Mouse (Mus musculus) neural tube, embryonic 11.5 days (tissue): Measurements from ENCODE around the gene Gin1. TPM values are rescaled to one million over a fixed set of nuclear protein-coding genes. Genes with fewer than 3 reads are reported as not detected.

Source experiments
- ATAC-seq: fragments of 200-750 bp; cut with Nextera tagmentation; 2 replicates; pipeline ENCODE4 v1.8.0; 2017; ENCODE audit warnings: moderate number of reproducible peaks, mild to moderate bottlenecking, moderate TSS enrichment, moderate library complexity; ENCODE audit not compliant: insufficient read depth, low FRiP score, low TSS enrichment
- DNase-seq: peaks from one replicate; pipeline ENCODE4 v3.0.0-alpha.2; 2015; ENCODE audit warnings: low spot score
- H3K27ac ChIP-seq: fragments of 300-500 bp; sonication (generic); 2 replicates; pipeline ENCODE4 v1.5.1; 2014; ENCODE audit warnings: low read depth, mild to moderate bottlenecking, low read length
- H3K27me3 ChIP-seq: fragments of 300-500 bp; sonication (generic); 2 replicates; pipeline ENCODE4 v1.6.1; 2014; ENCODE audit warnings: mild to moderate bottlenecking, low read length, mixed read lengths; ENCODE audit not compliant: control insufficient read depth, insufficient read depth
- H3K36me3 ChIP-seq: fragments of 300-500 bp; sonication (generic); 2 replicates; pipeline ENCODE4 v1.6.1; 2014; ENCODE audit warnings: mild to moderate bottlenecking, low read length, moderate library complexity, mixed read lengths; ENCODE audit not compliant: control insufficient read depth, insufficient read depth
- H3K4me1 ChIP-seq: fragments of 300-500 bp; sonication (generic); 2 replicates; pipeline ENCODE4 v1.6.1; 2014; ENCODE audit warnings: low read length, mixed read lengths; ENCODE audit not compliant: control insufficient read depth, insufficient read depth
- H3K4me2 ChIP-seq: fragments of 300-500 bp; sonication (generic); 2 replicates; pipeline ENCODE4 v1.6.1; 2014; ENCODE audit warnings: low read depth, mild to moderate bottlenecking, moderate library complexity
- H3K4me3 ChIP-seq: fragments of 300-500 bp; sonication (generic); 2 replicates; pipeline ENCODE4 v1.5.1; 2014; ENCODE audit warnings: low read depth, low read length
- H3K9ac ChIP-seq: fragments of 300-500 bp; sonication (generic); 2 replicates; pipeline ENCODE4 v1.6.1; 2014; ENCODE audit warnings: mild to moderate bottlenecking, low read length
- H3K9me3 ChIP-seq: fragments of 300-500 bp; sonication (generic); 2 replicates; pipeline ENCODE4 v1.6.1; 2016; ENCODE audit warnings: low read length; ENCODE audit not compliant: control insufficient read depth
- WGBS: fragments of 180-500 bp; shearing (Covaris S2); extraction: QIAGEN DNeasy Blood & Tissue Kit; methylation state at CpG from one replicate; pipeline ENCODE4 v1.1.7; 2014; 5-methylcytosine and 5-hydroxymethylcytosine counted together
- polyA plus RNA-seq: library from polyadenylated mRNA; unstranded; fragments of >200 nt; fragmentation: Nextera tagmentation; extraction: Ambion mirVana; gene quantifications from 2 replicates; pipeline ENCODE4 v1.2.1, GENCODE M21; 2014

Gin1 gene
- polyA plus RNA-seq, 1 experiment from 2014 or later, result 12.2 TPM

GRCm38 (mm10) chr1:97802207-97802902 lies 32.4 kb downstream of the Gin1 start:
- Histone ChIP-seq H3K4me2 (no peak overlapping the region), H3K4me1 (no peaks in the 10 kb centered on the region), H3K4me3 (no peak overlapping the region), H3K9me3 (no peaks in the 10 kb centered on the region), H3K36me3 (no peaks in the 10 kb centered on the region), H3K27me3 (no peaks in the 10 kb centered on the region), H3K9ac (no peak overlapping the region), H3K27ac (no peak overlapping the region)
- 61% methylated on average over 4 of the region's 4 CpGs for WGBS
- ATAC-seq (no peak), DNase-seq (no peak)

GRCm38 (mm10) chr1:97804520-97804919 lies 34.5 kb downstream of the Gin1 start:
- no peaks in the 10 kb centered on the region for H3K4me1 ChIP-seq
- H3K27me3 ChIP-seq, result no peaks in the 10 kb centered on the region
- no peak overlapping the region for H3K9ac ChIP-seq
- ATAC-seq, result no peak
- no peaks in the 10 kb centered on the region for H3K9me3 ChIP-seq
- H3K4me2 ChIP-seq, result no peak overlapping the region
- no peak overlapping the region for H3K27ac ChIP-seq
- H3K36me3 ChIP-seq, result no peaks in the 10 kb centered on the region
- no peak overlapping the region for H3K4me3 ChIP-seq
- no peak for DNase-seq

- no peaks in the 10 kb centered on the region for H3K36me3 ChIP-seq
- H3K4me3 ChIP-seq, result no peak overlapping the region
- no peaks in the 10 kb centered on the region for H3K9me3 ChIP-seq
- no peak overlapping the region for H3K27ac ChIP-seq
- H3K27me3 ChIP-seq, result no peaks in the 10 kb centered on the region
- no peak for DNase-seq
- ATAC-seq, result no peak
- no peak overlapping the region for H3K9ac ChIP-seq
- H3K4me2 ChIP-seq, result no peak overlapping the region
- WGBS, result 58% methylated on average over 2 of the region's 2 CpGs
- no peaks in the 10 kb centered on the region for H3K4me1 ChIP-seq
Measured at GRCm38 (mm10) chr1:97809255-97809912, 39.4 kb downstream of the Gin1 start.

- WGBS, result 91% methylated on average over 3 of the region's 3 CpGs
- Histone ChIP-seq H3K27ac (no peak overlapping the region), H3K4me2 (no peak overlapping the region), H3K4me1 (no peaks in the 10 kb centered on the region), H3K4me3 (no peak overlapping the region), H3K36me3 (no peaks in the 10 kb centered on the region), H3K9ac (no peak overlapping the region), H3K9me3 (no peaks in the 10 kb centered on the region), H3K27me3 (no peaks in the 10 kb centered on the region)
- DNase-seq, result no peak
- no peak for ATAC-seq
Measured at GRCm38 (mm10) chr1:97821282-97821681, 51.3 kb downstream of the Gin1 start.

- no peak overlapping the region for H3K4me3 ChIP-seq
- no peak for DNase-seq
- no peaks in the 10 kb centered on the region for H3K36me3 ChIP-seq
- H3K27me3 ChIP-seq, result no peaks in the 10 kb centered on the region
- no peak overlapping the region for H3K27ac ChIP-seq
- ATAC-seq, result no peak
- H3K9me3 ChIP-seq, result no peaks in the 10 kb centered on the region
- WGBS, result 87% methylated on average over 5 of the region's 5 CpGs
- H3K4me2 ChIP-seq, result no peak overlapping the region
- no peaks in the 10 kb centered on the region for H3K4me1 ChIP-seq
- H3K9ac ChIP-seq, result no peak overlapping the region
Measured at GRCm38 (mm10) chr1:97822203-97822602, 52.2 kb downstream of the Gin1 start.

GRCm38 (mm10) chr1:97822904-97823303 lies 52.9 kb downstream of the Gin1 start:
- Histone ChIP-seq H3K4me2 (no peak overlapping the region), H3K9ac (no peak overlapping the region), H3K4me3 (no peak overlapping the region), H3K36me3 (no peaks in the 10 kb centered on the region), H3K9me3 (no peaks in the 10 kb centered on the region), H3K27me3 (no peaks in the 10 kb centered on the region), H3K4me1 (no peaks in the 10 kb centered on the region), H3K27ac (no peak overlapping the region)
- 92% methylated on average over 7 of the region's 7 CpGs for WGBS
- ATAC-seq (no peak), DNase-seq (no peak)

GRCm38 (mm10) chr1:97827566-97827965 lies 57.6 kb downstream of the Gin1 start:
- Histone ChIP-seq H3K27ac (no peak overlapping the region), H3K36me3 (no peaks in the 10 kb centered on the region), H3K4me1 (no peaks in the 10 kb centered on the region), H3K4me3 (no peak overlapping the region), H3K4me2 (no peak overlapping the region), H3K9ac (no peak overlapping the region), H3K9me3 (no peaks in the 10 kb centered on the region), H3K27me3 (no peaks in the 10 kb centered on the region)
- DNase-seq (no peak), ATAC-seq (no peak)
- 91% methylated on average over 2 of the region's 2 CpGs for whole genome bisulfite sequencing

- DNase-seq (no peak), ATAC-seq (no peak)
- Histone ChIP-seq H3K4me2 (no peak overlapping the region), H3K27me3 (no peaks in the 10 kb centered on the region), H3K27ac (no peak overlapping the region), H3K9me3 (no peaks in the 10 kb centered on the region), H3K9ac (no peak overlapping the region), H3K4me3 (no peak overlapping the region), H3K4me1 (no peaks in the 10 kb centered on the region), H3K36me3 (no peaks in the 10 kb centered on the region)
- WGBS, result 93% methylated on average over 5 of the region's 5 CpGs
Measured at GRCm38 (mm10) chr1:97828087-97828486, 58.1 kb downstream of the Gin1 start.
